Mouse (Mus musculus) midbrain, embryonic 14.5 days (tissue): ENCODE measurements around the gene Hist1h2ad. TPM values are rescaled to one million over a fixed set of nuclear protein-coding genes. Genes with fewer than 3 reads are reported as not detected.

Source experiments
- ATAC-seq: fragments of 200-750 bp; cut with Nextera tagmentation; 2 replicates; pipeline ENCODE4 v1.8.0; 2017; ENCODE audit warnings: moderate number of reproducible peaks, moderate library complexity; ENCODE audit not compliant: low FRiP score, low TSS enrichment
- DNase-seq: peaks from one replicate; pipeline ENCODE4 v3.0.0-alpha.2; 2015
- H3K27ac ChIP-seq: fragments of 300-500 bp; sonication (generic); replicated peaks from 2 replicates; pipeline ENCODE4 v1.5.1; 2014; ENCODE audit warnings: mild to moderate bottlenecking, low read depth, low read length, moderate library complexity
- H3K27me3 ChIP-seq: fragments of 300-500 bp; sonication (generic); 2 replicates; pipeline ENCODE4 v1.6.1; 2014; ENCODE audit warnings: low read length, control low read depth, mixed read lengths; ENCODE audit not compliant: control insufficient read depth, insufficient read depth
- H3K36me3 ChIP-seq: fragments of 300-500 bp; sonication (generic); 2 replicates; pipeline ENCODE4 v1.6.1; 2014; ENCODE audit warnings: low read length, control low read depth; ENCODE audit not compliant: control insufficient read depth, insufficient read depth
- H3K4me1 ChIP-seq: fragments of 300-500 bp; sonication (generic); 2 replicates; pipeline ENCODE4 v1.6.1; 2014; ENCODE audit warnings: mild to moderate bottlenecking, antibody characterized with exemption, low read length, control low read depth; ENCODE audit not compliant: control insufficient read depth, insufficient read depth
- H3K4me2 ChIP-seq: fragments of 300-500 bp; sonication (generic); 2 replicates; pipeline ENCODE4 v1.6.1; 2014; ENCODE audit warnings: mild to moderate bottlenecking, low read length, moderate library complexity
- H3K4me3 ChIP-seq: fragments of 300-500 bp; sonication (generic); replicated peaks from 2 replicates; pipeline ENCODE4 v1.5.1; 2014; ENCODE audit warnings: low read depth, low read length
- H3K9ac ChIP-seq: fragments of 300-500 bp; sonication (generic); replicated peaks from 2 replicates; pipeline ENCODE4 v1.6.1; 2014; ENCODE audit warnings: mild to moderate bottlenecking, low read length, moderate library complexity
- H3K9me3 ChIP-seq: fragments of 300-500 bp; sonication (generic); 2 replicates; pipeline ENCODE4 v1.6.1; 2016; ENCODE audit warnings: low read length, control low read depth, mixed read lengths; ENCODE audit not compliant: control insufficient read depth
- WGBS: fragments of 180-500 bp; shearing (Covaris S2); extraction: QIAGEN DNeasy Blood & Tissue Kit; methylation state at CpG from one replicate; pipeline ENCODE4 v1.1.7; 2014; 5-methylcytosine and 5-hydroxymethylcytosine counted together
- polyA plus RNA-seq: library from polyadenylated mRNA; unstranded; fragments of >200 nt; fragmentation: Nextera tagmentation; extraction: Ambion mirVana; gene quantifications from 2 replicates; pipeline ENCODE4 v1.2.1, GENCODE M21; 2014

Hist1h2ad gene
- polyA plus RNA-seq, 1 experiment from 2014 or later, result 2.1 TPM

GRCm38 (mm10) chr13:23595185-23595584 is 21.0 kb downstream of the Hist1h2ad start:
- Histone ChIP-seq H3K4me2 (no peak overlapping the region), H3K4me1 (no peaks in the 10 kb centered on the region), H3K4me3 (no peak overlapping the region), H3K36me3 (no peaks in the 10 kb centered on the region), H3K9me3 (no peaks in the 10 kb centered on the region), H3K9ac (no peak overlapping the region), H3K27me3 (no peaks in the 10 kb centered on the region), H3K27ac (no peak overlapping the region)
- DNase-seq, result no peak
- ATAC-seq, result no peak
- WGBS, result 88% methylated on average over 2 of the region's 2 CpGs

DNA sequence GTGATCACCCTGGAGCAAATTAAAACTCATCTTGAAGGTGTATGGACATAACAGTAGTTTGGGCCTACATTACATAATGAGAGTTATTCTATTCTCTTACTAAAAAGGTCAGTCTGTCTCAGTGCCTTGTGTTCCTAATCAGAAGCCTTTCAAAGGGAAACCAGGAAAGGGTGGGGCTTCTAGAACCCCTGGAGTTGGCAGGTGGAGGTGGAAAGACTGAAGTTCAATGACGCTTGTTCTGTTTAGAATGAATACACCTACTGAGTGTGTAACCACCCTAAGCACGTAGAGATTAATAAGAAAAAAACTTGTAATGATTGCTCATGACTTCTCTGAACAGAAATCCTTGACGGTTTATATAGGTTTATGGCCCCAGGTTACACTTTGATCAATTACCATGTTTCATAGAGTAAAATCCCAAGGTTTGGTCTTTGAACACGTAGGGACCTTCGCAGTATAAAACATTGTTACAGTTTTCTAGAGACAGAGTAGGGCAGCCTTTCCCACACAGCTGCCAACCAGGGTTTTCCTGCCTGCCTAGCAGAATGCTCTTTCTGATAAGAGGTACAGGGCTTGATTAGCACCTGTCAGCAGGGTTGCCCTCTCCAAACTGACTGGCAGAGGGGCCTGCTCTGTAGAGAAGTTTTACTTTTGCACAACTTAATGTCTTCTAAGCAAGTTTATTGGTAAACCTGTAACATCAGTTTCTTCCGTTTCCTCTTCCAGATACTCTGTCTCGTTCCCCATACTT is 21.6 kb downstream of the Hist1h2ad start:
- Histone ChIP-seq H3K36me3 (no peaks in the 10 kb centered on the region), H3K4me1 (no peaks in the 10 kb centered on the region), H3K9me3 (no peaks in the 10 kb centered on the region), H3K9ac (no peak overlapping the region), H3K4me3 (no peak overlapping the region), H3K4me2 (no peak overlapping the region), H3K27me3 (no peaks in the 10 kb centered on the region), H3K27ac (no peak overlapping the region)
- DNase-seq (no peak), ATAC-seq (no peak)
- 85% methylated on average over 7 of the region's 7 CpGs for WGBS

- 10% methylated on average over 9 of the region's 9 CpGs for whole genome bisulfite sequencing
- no peaks in the 10 kb centered on the region for H3K27me3 ChIP-seq
- no peak overlapping the region for H3K4me3 ChIP-seq
- no peaks in the 10 kb centered on the region for H3K4me1 ChIP-seq
- H3K27ac ChIP-seq, result no peak overlapping the region
- H3K36me3 ChIP-seq, result no peaks in the 10 kb centered on the region
- no peak overlapping the region for H3K9ac ChIP-seq
- ATAC-seq (no peak), DNase-seq (peak; percentile 88)
- H3K9me3 ChIP-seq, result no peaks in the 10 kb centered on the region
- no peak overlapping the region for H3K4me2 ChIP-seq
These were observed 23.8 kb downstream of the Hist1h2ad start for GRCm38 (mm10) chr13:23597957-23598356.

GRCm38 (mm10) chr13:23603182-23603699 is 29.1 kb downstream of the Hist1h2ad start:
- no peak overlapping the region for H3K4me2 ChIP-seq
- 82% methylated on average over 7 of the region's 7 CpGs for WGBS
- DNase-seq, result no peak

GRCm38 (mm10) chr13:23604452-23604851 is 30.3 kb downstream of the Hist1h2ad start:
- no peaks in the 10 kb centered on the region for H3K36me3 ChIP-seq
- no peaks in the 10 kb centered on the region for H3K4me1 ChIP-seq
- no peaks in the 10 kb centered on the region for H3K9me3 ChIP-seq
- H3K4me3 ChIP-seq, result no peak overlapping the region
- DNase-seq (no peak), ATAC-seq (no peak)
- H3K4me2 ChIP-seq, result no peak overlapping the region
- 94% methylated on average over 3 of the region's 3 CpGs for WGBS
- no peak overlapping the region for H3K9ac ChIP-seq
- H3K27ac ChIP-seq, result no peak overlapping the region
- H3K27me3 ChIP-seq, result no peaks in the 10 kb centered on the region

More at GRCm38 (mm10) chr13:23603182-23603699, 29.1 kb downstream of the Hist1h2ad start:
- H3K9me3 ChIP-seq, result no peaks in the 10 kb centered on the region
- no peak overlapping the region for H3K4me3 ChIP-seq
- H3K27ac ChIP-seq, result no peak overlapping the region
- H3K27me3 ChIP-seq, result no peaks in the 10 kb centered on the region
- no peaks in the 10 kb centered on the region for H3K36me3 ChIP-seq
- H3K4me1 ChIP-seq, result no peaks in the 10 kb centered on the region
- H3K9ac ChIP-seq, result no peak overlapping the region
- no peak for ATAC-seq

DNA sequence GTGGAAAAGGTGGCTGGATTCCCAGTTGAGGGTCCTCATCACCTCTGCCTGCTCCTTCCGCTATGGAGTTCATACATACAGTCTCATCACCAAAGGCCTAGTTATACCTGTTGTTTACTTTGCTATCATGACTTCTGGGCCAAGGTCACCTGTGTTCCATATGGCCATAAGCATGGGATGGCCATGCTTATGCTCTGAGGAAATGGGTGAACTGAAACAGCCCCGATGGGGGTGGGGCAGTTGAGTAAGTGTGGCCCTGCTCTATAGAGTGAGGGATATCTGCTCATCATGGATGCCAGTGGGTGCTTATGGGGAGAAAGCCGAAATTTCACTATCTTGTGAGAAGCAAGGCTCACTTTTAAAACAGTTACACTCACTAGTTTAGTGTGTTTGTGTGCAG is 30.9 kb downstream of the Hist1h2ad start:
- DNase-seq, result no peak
- H3K36me3 ChIP-seq, result no peaks in the 10 kb centered on the region
- no peak overlapping the region for H3K4me2 ChIP-seq
- H3K27ac ChIP-seq, result no peak overlapping the region
- no peaks in the 10 kb centered on the region for H3K9me3 ChIP-seq
- 94% methylated on average over 3 of the region's 3 CpGs for WGBS
- ATAC-seq, result no peak
- no peak overlapping the region for H3K4me3 ChIP-seq
- no peaks in the 10 kb centered on the region for H3K27me3 ChIP-seq
- H3K4me1 ChIP-seq, result no peaks in the 10 kb centered on the region
- H3K9ac ChIP-seq, result no peak overlapping the region

- no peaks in the 10 kb centered on the region for H3K36me3 ChIP-seq
- DNase-seq (no peak), ATAC-seq (no peak)
- WGBS, result 91% methylated on average over 4 of the region's 4 CpGs
- H3K4me1 ChIP-seq, result no peaks in the 10 kb centered on the region
- no peaks in the 10 kb centered on the region for H3K9me3 ChIP-seq
- no peaks in the 10 kb centered on the region for H3K27me3 ChIP-seq
- no peak overlapping the region for H3K4me2 ChIP-seq
- no peak overlapping the region for H3K27ac ChIP-seq
- no peak overlapping the region for H3K9ac ChIP-seq
- no peak overlapping the region for H3K4me3 ChIP-seq
These were observed 35.0 kb downstream of the Hist1h2ad start for GRCm38 (mm10) chr13:23609209-23609608.

DNA sequence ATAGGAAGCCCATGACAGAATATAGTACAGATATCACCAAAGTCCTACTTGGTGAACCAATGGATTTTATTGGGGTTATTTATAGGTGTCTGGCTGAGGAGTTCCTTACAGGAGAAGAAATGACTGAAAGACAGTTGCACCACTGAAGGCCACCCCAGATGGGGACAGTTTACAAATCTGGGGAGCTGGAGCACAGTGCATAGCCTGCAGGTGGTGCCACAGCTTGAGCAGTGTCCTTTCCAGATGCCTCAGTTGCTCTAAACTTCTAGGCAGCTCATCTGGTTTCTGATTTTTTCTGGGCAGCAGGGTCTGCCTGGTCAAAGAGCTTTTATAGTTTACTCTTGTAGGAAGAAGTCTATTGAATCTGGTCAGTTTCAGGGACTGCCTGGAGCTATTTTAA is 35.7 kb downstream of the Hist1h2ad start:
- Histone ChIP-seq H3K27me3 (no peaks in the 10 kb centered on the region), H3K4me1 (no peaks in the 10 kb centered on the region), H3K27ac (no peak overlapping the region), H3K4me3 (no peak overlapping the region), H3K9me3 (no peaks in the 10 kb centered on the region), H3K4me2 (no peak overlapping the region), H3K36me3 (no peaks in the 10 kb centered on the region), H3K9ac (no peak overlapping the region)
- DNase-seq (no peak), ATAC-seq (no peak)

DNA sequence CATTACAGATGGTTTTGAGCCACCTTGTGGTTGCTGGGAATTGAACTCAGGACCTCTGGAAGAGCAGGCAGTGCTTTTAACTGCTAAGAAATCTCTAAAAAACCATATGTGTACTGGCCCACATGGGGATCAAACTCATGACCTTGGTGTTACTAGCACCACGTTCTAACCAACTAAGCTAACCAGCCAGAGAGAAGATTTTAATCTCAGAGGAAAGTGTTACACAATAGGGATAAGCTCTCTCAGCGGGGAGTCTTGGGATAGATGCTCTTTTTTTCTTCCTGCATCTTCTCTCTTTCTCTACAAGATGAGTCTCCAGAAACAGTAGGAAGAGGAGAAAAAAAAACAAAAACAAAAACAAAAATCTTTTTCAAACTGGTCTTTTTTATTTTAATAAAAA is 36.2 kb downstream of the Hist1h2ad start:
- Histone ChIP-seq H3K9ac (no peak overlapping the region), H3K4me2 (no peak overlapping the region), H3K27me3 (no peaks in the 10 kb centered on the region), H3K27ac (no peak overlapping the region), H3K4me3 (no peak overlapping the region), H3K4me1 (no peaks in the 10 kb centered on the region), H3K9me3 (no peaks in the 10 kb centered on the region), H3K36me3 (no peaks in the 10 kb centered on the region)
- DNase-seq, result no peak
- WGBS, result 64% methylated on average over 2 of the region's 2 CpGs
- ATAC-seq, result no peak
